Mouse (Mus musculus) 416B (cell line): ENCODE measurements at regions not wholly inside any gene's neighbourhood (a gene's known extent, or its start where the extent isn't known, plus 50 kb on each side); places are given as distances from the start of the nearest gene placed in this dataset.
"Not testable (repeated sequence)": the region's sequence is repeated elsewhere in the genome, so short reads cannot be mapped to it uniquely, and the experiment has no call there.

ENCODE experiments used
- DNase-seq: peaks from one replicate; pipeline ENCODE4 v3.0.0; 2011; ENCODE audit warnings: low read depth

- DNase-seq: not testable (repeated sequence)
Measured at GRCm38 (mm10) chr12:115803675-115804074, 243.8 kb upstream of the Zfp386 start.

- peak; percentile 42 for DNase-seq
Measured at GRCm38 (mm10) chr12:115807978-115808377, 239.5 kb upstream of the Zfp386 start.
